Mouse (Mus musculus) kidney, adult 2 months (tissue): Measurements from ENCODE around the gene Med14. TPM values are rescaled to one million over a fixed set of nuclear protein-coding genes. Genes with fewer than 3 reads are reported as not detected.

ENCODE experiments used
- DNase-seq: peaks from one replicate; pipeline ENCODE4 v3.0.0; 2021
- H3K27ac ChIP-seq: fragments of 200-500 bp; 2 replicates; pipeline ENCODE4 v1.5.1; 2012; ENCODE audit warnings: low read depth, low read length, control low read depth, inconsistent platforms; ENCODE audit not compliant: insufficient read depth
- H3K27me3 ChIP-seq: fragments of 200-500 bp; replicated peaks from 2 replicates; pipeline ENCODE4 v1.6.1; 2012; ENCODE audit warnings: mild to moderate bottlenecking, moderate library complexity, low read length, inconsistent platforms; ENCODE audit not compliant: control insufficient read depth, insufficient read depth
- H3K36me3 ChIP-seq: fragments of 200-500 bp; 2 replicates; pipeline ENCODE4 v1.6.1; 2012; ENCODE audit warnings: mild to moderate bottlenecking, moderate library complexity, low read length, inconsistent platforms; ENCODE audit not compliant: control insufficient read depth, insufficient read depth
- H3K4me1 ChIP-seq: fragments of 200-500 bp; 2 replicates; pipeline ENCODE4 v1.6.1; 2011; ENCODE audit warnings: low read length; ENCODE audit not compliant: control insufficient read depth, insufficient read depth
- H3K4me3 ChIP-seq: fragments of 200-500 bp; 2 replicates; pipeline ENCODE4 v1.5.1; 2011; ENCODE audit warnings: mild to moderate bottlenecking, low read depth, low read length, control low read depth; ENCODE audit not compliant: insufficient read depth
- CTCF ChIP-seq: fragments of 200-500 bp; conservative IDR thresholded peaks from 2 replicates; pipeline ENCODE4 v1.5.1; 2011; ENCODE audit warnings: low read depth, mild to moderate bottlenecking, control low read depth, low read length, moderate library complexity, mixed read lengths; ENCODE audit not compliant: insufficient read depth, insufficient read length
- POLR2A ChIP-seq: fragments of 200-500 bp; IDR thresholded peaks from one replicate; pipeline ENCODE4 v1.6.1; 2011; ENCODE audit warnings: low read depth, low read length, control low read depth
- WGBS: fragments of 180-500 bp; shearing (Covaris S2); methylation state at CpG from one replicate; pipeline ENCODE4 v1.1.7; 2018; 5-methylcytosine and 5-hydroxymethylcytosine counted together
- polyA plus RNA-seq: library from polyadenylated mRNA; depleted of rRNA; stranded (reverse); fragments of >200 nt; gene quantifications from 2 replicates; pipeline ENCODE4 v1.2.3, GENCODE M21; 2012; rRNA removed

Gene Med14
- polyA plus RNA-seq, 1 experiment = 17.4 TPM

DNA sequence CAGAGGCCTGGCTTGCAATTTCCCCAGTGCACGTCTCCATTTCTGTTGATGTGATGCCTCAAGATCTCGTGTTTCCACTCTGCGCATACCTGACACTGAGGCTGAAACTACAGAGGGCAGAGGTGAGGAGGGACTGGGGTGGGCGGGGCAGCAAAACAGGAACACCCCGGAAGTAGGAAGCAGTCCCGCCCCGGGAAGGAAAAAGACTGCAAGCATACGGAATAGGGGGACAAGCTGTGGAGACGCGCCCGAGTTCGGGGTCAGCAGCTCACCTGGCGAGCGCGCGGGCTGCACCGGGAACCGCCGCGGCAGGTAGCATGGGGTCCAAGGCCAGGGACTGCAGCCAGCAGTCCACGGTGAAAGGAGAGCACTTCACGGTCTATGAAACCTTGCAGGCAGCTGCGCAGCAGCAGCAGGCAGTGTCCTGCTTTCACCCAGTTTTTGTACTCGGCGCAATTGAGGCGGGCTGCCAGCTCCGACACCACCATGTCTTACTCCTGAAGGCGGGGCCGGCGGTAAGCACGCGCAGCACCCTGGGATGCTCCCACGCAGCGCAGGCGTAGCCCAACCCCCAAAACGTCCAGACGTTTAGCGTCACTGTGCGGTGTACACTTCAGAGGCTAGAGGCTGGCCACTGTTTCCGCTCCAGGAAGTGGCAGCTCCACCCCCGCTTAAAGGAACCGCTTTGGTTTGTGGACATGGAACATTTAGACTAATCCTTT, 88.7 kb downstream of the Med14 start, which contains the start of gene 1810030O07Rik:
Gene 1810030O07Rik (minus strand): TSS at position 615 of the 722 bp plus-strand sequence.
- peak within 1 kb of the TSS; percentile 98 for H3K27ac ChIP-seq
- peak within 1 kb of the TSS; percentile 100 for H3K4me3 ChIP-seq
- peak; percentile 95 for DNase-seq
- H3K4me1 ChIP-seq = no peaks in the 10 kb centered on the region
- no peaks in the 10 kb centered on the region for H3K27me3 ChIP-seq
- TF ChIP-seq POLR2A = no peak
- no peak for TF ChIP-seq CTCF
- no peaks in the 10 kb centered on the region; the same call in 1 of the 2 replicates for H3K36me3 ChIP-seq
- under 1% methylated on average over 38 of the region's 42 CpGs for WGBS

DNA sequence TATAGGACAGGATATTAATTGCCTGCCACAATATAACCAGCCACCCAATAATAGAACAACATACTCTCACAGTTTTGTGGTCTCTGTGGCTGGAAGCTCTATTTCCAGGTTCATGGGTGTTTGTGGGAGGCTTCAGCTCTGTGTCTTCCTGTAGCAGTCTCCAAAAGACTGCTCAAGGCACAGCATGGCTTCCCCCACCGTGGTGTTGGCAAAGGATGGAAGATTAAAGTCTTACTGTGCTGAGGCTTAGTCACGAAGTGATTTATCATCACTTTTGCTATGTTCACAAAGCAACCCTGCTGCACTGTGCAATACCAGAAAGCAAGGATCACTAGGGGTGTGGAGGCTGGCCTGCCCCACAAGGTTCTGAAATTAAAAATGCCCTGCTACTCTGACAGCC, 108.0 kb downstream of the Med14 start:
- no peaks in the 10 kb centered on the region for H3K27me3 ChIP-seq
- no peak overlapping the region for H3K27ac ChIP-seq
- DNase-seq = no peak
- TF ChIP-seq POLR2A (no peak), CTCF (no peak)
- WGBS = 59% methylated on average over 2 of the region's 2 CpGs
- H3K4me1 ChIP-seq = no peaks in the 10 kb centered on the region
- peaks cover 1% of the 10 kb centered on the region for H3K36me3 ChIP-seq
- H3K4me3 ChIP-seq = no peak overlapping the region

DNA sequence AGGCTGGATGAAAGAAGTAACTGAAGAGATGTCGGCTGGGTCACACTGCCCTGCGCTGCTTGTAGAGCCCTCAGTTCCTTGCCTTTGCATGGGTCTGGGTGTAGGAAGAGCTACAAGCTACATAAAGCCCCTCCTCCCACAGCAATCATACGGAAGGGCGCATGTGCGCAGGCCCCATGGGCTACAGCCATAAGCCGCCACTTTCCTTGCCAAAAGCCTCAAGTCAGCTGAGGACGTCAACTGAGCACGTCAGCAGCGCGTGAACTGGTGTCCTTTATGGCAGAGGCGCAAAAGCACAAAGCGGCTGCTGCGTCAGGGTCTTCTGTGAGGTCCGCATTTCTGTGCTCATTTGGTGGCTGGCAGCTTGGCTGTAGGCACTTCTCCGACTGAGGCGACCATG, 110.0 kb downstream of the Med14 start:
- no peaks in the 10 kb centered on the region for H3K27me3 ChIP-seq
- no peak for DNase-seq
- no peaks in the 10 kb centered on the region for H3K4me1 ChIP-seq
- H3K4me3 ChIP-seq = no peak overlapping the region
- H3K27ac ChIP-seq = no peak overlapping the region
- 96% methylated on average over 16 of the region's 16 CpGs for WGBS
- no peaks in the 10 kb centered on the region; the same call in 1 of the 2 replicates for H3K36me3 ChIP-seq
- TF ChIP-seq CTCF = no peak

DNA sequence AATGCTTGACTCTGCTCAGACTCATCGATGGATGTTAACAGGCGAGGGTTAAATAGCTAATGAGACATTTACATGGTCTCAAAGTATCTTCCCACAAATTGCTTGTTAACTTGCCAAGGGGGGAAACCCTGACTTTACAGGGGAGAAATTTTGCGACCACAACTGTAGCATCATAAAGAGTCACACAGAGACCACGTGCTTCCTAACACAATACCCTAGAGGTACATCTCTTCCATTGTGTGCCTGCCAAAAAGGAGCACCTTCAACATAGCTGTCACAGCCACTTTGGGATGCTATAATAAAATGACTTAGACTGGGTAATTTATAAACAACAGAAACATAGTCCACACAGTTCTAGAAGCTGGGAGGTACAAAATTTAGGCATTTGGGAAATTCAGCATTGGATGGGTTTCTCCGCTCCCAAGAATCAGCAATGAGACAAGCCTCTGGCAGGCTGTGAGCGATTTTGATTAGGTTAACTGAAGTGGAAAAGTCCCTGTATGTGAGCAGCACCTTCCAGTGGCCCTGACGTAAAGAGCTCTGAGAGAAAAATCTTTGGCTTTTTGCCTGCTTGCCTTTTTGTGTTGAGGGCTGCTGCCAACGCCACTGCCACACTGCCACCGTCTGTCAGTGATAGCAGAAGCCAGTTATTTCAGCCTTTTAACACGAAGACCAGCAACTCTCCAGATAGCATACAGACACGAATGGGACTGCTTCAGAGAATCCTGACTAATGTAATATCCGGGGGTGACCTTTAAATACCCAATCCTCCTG, 116.2 kb downstream of the Med14 start:
- Histone ChIP-seq H3K27ac (no peak overlapping the region), H3K4me1 (no peaks in the 10 kb centered on the region), H3K4me3 (no peak overlapping the region), H3K36me3 (no peaks in the 10 kb centered on the region; the same call in 1 of the 2 replicates), H3K27me3 (no peaks in the 10 kb centered on the region)
- DNase-seq = peak; percentile 31
- TF ChIP-seq POLR2A (no peak), CTCF (no peak)
- WGBS = 64% methylated on average over 12 of the region's 12 CpGs

DNA sequence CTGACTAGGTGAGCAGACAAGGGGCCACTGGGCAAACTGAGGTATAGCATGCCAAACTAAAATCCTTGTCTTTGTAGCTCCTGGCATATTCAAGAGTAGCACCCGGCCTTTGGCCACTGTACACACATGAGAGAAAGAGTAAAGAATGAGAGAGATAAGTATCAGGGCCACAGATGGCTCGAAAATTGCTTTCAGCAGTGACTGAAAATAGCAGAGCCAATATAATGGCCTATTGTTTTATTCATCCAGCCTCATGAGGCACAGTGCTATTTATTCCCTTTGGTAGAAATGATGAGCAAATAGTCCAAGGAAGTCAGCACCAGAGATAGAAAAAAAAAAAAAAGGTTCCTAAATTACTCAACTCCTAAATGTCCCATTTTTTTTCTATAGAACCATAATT, 116.9 kb downstream of the Med14 start:
- no peak for DNase-seq
- Histone ChIP-seq H3K27me3 (no peaks in the 10 kb centered on the region), H3K4me3 (no peak overlapping the region), H3K36me3 (no peaks in the 10 kb centered on the region; the same call in 1 of the 2 replicates), H3K4me1 (no peaks in the 10 kb centered on the region), H3K27ac (no peak overlapping the region)
- 62% methylated on average over 2 of the region's 2 CpGs for WGBS
- TF ChIP-seq CTCF (no peak), POLR2A (no peak)

Other genes starting within 250 kb of the Med14 start
- gene Atp6ap2, start 174.3 kb downstream of the Med14 start, polyA plus RNA-seq = 30.8 and 41.4 TPM in 2 replicates
- gene 1810030O07Rik, start 88.4 kb downstream of the Med14 start, polyA plus RNA-seq = 11.8 and 12.9 TPM in 2 replicates